Mouse (Mus musculus) heart, embryonic 10.5 days (tissue): ENCODE results near the gene Naga. TPM values are rescaled to one million over a fixed set of nuclear protein-coding genes. Genes with fewer than 3 reads are reported as not detected.

Experiments used
- DNase-seq: peaks from one replicate; pipeline ENCODE4 v3.0.0-alpha.2; 2017; ENCODE audit warnings: low spot score
- H3K27ac ChIP-seq: fragments of 300-500 bp; sonication (generic); 2 replicates; pipeline ENCODE4 v1.5.1; 2016; ENCODE audit warnings: mild to moderate bottlenecking
- H3K27me3 ChIP-seq: fragments of 300-500 bp; sonication (generic); 2 replicates; pipeline ENCODE4 v1.6.1; 2016; ENCODE audit warnings: mild to moderate bottlenecking; ENCODE audit not compliant: poor library complexity, insufficient read depth, severe bottlenecking
- H3K36me3 ChIP-seq: fragments of 300-500 bp; sonication (generic); 2 replicates; pipeline ENCODE4 v1.6.1; 2016; ENCODE audit warnings: mild to moderate bottlenecking, moderate library complexity
- H3K4me1 ChIP-seq: fragments of 300-500 bp; sonication (generic); 2 replicates; pipeline ENCODE4 v1.6.1; 2016; ENCODE audit warnings: mild to moderate bottlenecking
- H3K4me3 ChIP-seq: fragments of 300-500 bp; sonication (generic); 2 replicates; pipeline ENCODE4 v1.5.1; 2016; ENCODE audit warnings: mild to moderate bottlenecking, moderate library complexity
- H3K9me3 ChIP-seq: fragments of 300-500 bp; sonication (generic); 2 replicates; pipeline ENCODE4 v1.6.1; 2016; ENCODE audit warnings: mild to moderate bottlenecking, moderate library complexity
- WGBS: fragments of 180-500 bp; shearing (Covaris S2); methylation state at CpG from one replicate; pipeline ENCODE4 v1.1.7; 2016; 5-methylcytosine and 5-hydroxymethylcytosine counted together
- polyA plus RNA-seq: library from polyadenylated mRNA; unstranded; fragments of >200 nt; fragmentation: Nextera tagmentation; extraction: Ambion mirVana; gene quantifications from 2 replicates; pipeline ENCODE4 v1.2.1, GENCODE M21; 2016

Gene Naga
- polyA plus RNA-seq, 1 experiment from 2014 or later = 28.4 TPM

DNA sequence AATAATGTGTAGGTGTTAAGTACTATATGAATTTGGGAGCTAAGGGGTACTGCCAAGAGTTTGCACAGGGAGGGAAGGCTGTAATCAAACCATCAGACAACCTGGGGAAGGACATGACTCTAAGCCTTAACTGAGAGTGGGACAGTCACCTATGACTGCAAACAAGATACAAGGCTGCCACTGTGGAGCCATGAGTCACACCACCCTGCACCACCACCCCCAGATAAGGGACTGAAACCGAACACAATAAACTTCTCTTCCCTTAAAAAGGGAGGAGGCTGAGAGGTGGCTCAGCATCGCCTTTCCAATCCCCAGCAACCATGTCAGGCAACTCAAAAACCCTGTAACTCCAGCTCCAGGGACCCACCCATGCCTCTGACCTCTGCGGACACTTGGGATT lies 12.8 kb upstream of the Naga start:
- Histone ChIP-seq H3K36me3 (peaks cover 37% of the 10 kb centered on the region), H3K4me1 (peaks cover 40% of the 10 kb centered on the region), H3K4me3 (no peak overlapping the region), H3K27me3 (no peaks in the 10 kb centered on the region), H3K27ac (no peak overlapping the region), H3K9me3 (no peaks in the 10 kb centered on the region)
- no peak for DNase-seq
- 66% methylated on average over 3 of the region's 3 CpGs for WGBS

DNA sequence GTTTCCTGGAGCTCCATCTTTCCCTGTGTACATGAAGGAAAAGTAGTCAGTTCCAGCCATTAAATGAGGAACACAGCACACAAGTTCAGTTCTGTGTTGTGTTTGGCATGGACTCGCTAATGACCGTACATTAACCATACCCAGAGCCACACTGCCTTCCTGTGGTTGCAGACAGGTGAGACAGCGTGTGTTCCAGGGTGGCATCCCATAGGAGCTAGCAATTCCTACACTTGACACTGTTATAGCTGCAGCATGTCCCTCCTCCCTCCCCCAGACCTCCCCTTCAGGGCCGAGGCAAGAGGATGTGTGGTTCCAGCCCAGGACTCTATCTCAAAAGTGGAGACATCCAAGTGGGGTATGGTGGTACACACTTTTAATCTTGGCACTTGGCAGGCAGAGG lies 11.6 kb upstream of the Naga start:
- 89% methylated on average over 4 of the region's 4 CpGs for WGBS
- Histone ChIP-seq H3K27ac (no peak overlapping the region), H3K9me3 (no peaks in the 10 kb centered on the region), H3K27me3 (no peaks in the 10 kb centered on the region), H3K36me3 (peaks cover 37% of the 10 kb centered on the region), H3K4me3 (no peak overlapping the region), H3K4me1 (peaks cover 40% of the 10 kb centered on the region)
- DNase-seq = no peak

DNA sequence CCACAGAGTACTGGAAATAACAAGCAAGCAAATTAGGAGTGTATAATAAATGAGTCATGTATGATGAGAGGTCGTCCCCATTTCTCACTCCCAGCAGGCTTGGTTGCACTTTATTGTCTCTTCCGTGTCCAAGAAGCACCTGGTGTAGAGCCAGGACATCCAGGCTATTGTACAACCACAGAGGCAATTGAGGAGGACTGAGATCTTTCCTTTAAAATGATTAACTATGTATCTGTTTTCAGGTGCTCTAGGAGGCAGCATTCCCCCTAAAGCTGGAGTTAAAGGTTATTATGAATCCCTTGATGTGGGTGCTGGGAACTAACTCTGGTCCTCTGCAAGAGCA lies 10.2 kb upstream of the Naga start:
- 92% methylated on average over 2 of the region's 2 CpGs for WGBS
- no peaks in the 10 kb centered on the region for H3K27me3 ChIP-seq
- H3K27ac ChIP-seq = no peak overlapping the region
- H3K4me3 ChIP-seq = no peak overlapping the region
- peaks cover 36% of the 10 kb centered on the region for H3K4me1 ChIP-seq
- no peak for DNase-seq
- no peaks in the 10 kb centered on the region for H3K9me3 ChIP-seq
- H3K36me3 ChIP-seq = peaks cover 37% of the 10 kb centered on the region

DNA sequence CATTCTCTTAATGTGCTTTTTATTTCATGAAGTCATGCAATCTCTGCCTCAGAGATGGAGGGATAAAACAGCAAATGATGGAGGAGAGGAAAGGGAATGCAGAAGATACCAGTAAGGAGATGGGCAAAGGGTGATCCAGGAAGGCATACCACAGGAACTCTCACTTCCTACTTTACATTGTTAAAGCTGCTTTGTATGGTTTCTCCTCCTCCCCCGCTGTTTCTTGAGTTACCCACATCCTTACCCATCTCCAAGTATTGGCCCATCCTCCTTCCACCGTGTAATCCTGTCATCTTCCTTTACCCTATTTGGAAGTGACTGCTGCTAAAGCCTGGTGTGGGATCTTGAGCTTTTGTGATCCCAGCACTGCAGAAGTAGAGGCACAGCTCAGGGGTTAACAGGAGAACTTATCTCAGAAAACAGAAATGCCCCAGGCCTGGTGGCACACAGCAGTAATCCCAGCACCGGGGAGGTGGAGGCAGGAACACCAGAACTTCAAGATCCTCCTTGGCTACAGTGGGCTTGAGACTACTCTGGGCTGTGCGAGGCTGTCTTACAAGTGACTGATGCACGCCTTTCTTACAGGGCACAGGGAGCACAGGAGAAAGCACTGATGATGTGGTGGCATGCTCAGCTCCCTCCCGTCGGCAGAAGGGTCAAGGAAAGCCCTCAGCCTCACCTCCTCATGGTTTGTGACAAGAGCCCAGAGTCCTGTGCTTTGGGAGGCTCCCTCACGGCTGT lies 9.7 kb upstream of the Naga start:
- H3K9me3 ChIP-seq = no peaks in the 10 kb centered on the region
- H3K36me3 ChIP-seq = peaks cover 40% of the 10 kb centered on the region
- 85% methylated on average over 8 of the region's 8 CpGs for WGBS
- H3K4me1 ChIP-seq = peaks cover 37% of the 10 kb centered on the region
- H3K4me3 ChIP-seq = no peak overlapping the region
- H3K27ac ChIP-seq = 0 out of 2 replicates have a peak overlapping the region, but pooled peaks have one; percentile 10
- H3K27me3 ChIP-seq = no peaks in the 10 kb centered on the region
- DNase-seq = no peak

DNA sequence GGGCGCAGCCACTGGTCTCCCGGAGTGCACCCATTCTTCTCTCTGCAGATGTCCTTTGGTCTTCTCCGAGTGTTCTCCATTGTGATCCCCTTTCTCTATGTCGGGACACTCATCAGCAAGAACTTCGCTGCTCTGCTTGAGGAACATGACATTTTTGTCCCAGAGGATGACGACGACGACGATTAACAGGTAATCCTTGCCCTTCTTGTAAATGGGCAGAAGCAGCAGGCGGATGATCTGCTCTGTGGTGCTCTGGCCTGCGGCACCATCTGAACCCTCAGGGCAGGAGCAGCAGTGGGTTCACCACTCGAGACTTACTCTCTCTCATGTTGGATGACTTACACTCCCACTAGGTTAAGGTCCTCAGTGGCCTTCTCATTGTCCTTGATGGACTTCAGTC lies 9.1 kb upstream of the Naga start:
- peaks cover 43% of the 10 kb centered on the region for H3K36me3 ChIP-seq
- H3K27me3 ChIP-seq = no peaks in the 10 kb centered on the region
- H3K4me1 ChIP-seq = peaks cover 34% of the 10 kb centered on the region
- DNase-seq = peak; percentile 71
- WGBS = 89% methylated on average over 12 of the region's 12 CpGs
- H3K9me3 ChIP-seq = no peaks in the 10 kb centered on the region
- no peak overlapping the region for H3K27ac ChIP-seq
- no peak overlapping the region for H3K4me3 ChIP-seq

DNA sequence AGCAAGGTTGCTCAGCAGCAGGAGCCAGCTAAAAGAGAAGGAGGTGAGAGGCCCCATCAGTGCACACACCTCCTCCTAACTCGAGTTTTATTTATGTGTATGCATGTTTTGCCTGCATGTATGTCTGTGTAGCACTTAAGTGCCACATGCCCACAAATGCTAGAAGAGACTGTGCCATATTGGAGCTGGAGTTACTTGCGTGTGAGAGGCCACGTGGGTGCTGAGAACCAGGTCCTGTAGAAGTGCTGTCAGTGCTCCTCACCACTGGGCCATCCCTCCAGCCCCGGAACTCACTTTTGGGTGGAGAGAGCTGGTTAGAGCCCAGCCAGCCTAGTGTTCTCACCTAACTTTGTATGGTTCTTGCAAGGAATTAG lies 8.6 kb upstream of the Naga start:
- Histone ChIP-seq H3K27me3 (no peaks in the 10 kb centered on the region), H3K4me3 (peak overlapping the region; percentile 81), H3K9me3 (no peaks in the 10 kb centered on the region), H3K27ac (0 out of 2 replicates have a peak overlapping the region, but pooled peaks have one; percentile 98), H3K4me1 (peaks cover 30% of the 10 kb centered on the region), H3K36me3 (peaks cover 43% of the 10 kb centered on the region)
- 81% methylated on average over 4 of the region's 4 CpGs for WGBS
- DNase-seq = no peak

DNA sequence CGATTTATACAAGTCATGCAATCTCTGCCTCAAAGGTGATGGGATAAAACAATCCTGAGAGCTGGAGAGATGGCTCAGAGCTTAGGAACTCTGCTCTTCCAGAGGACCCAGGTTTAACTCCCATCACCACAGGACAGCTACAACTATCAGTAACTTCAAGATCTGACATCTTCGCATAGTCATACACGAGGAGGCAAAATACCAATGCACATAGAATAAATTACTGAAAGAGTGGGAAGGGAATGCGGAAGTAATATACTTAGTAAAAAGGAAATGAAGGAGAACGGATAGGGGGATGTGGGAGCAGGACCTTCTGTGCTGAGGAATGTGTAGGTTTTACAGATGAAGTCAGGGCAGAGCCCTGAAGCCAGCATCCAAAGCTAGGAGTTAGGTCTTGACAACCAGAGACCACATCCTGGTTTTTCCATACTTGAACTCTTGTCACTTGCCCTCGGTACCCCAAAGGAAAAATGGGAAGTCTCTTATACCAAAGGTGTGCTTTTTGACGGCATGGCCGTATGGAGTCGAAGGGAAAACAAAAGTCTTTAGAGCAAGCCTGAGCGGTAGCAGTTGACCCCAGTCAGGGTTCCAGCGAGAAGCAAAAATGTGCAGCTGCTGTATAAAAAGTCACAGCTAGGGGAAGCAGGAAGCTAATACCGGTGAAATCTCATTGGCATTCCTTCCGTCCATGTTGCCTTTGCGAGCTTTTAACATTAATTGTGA lies 8.0 kb upstream of the Naga start:
- Histone ChIP-seq H3K36me3 (peaks cover 43% of the 10 kb centered on the region), H3K9me3 (no peaks in the 10 kb centered on the region), H3K4me1 (peaks cover 30% of the 10 kb centered on the region), H3K27ac (peak overlapping the region; percentile 98), H3K27me3 (no peaks in the 10 kb centered on the region), H3K4me3 (peak overlapping the region; percentile 81)
- 63% methylated on average over 14 of the region's 14 CpGs for WGBS
- no peak for DNase-seq

DNA sequence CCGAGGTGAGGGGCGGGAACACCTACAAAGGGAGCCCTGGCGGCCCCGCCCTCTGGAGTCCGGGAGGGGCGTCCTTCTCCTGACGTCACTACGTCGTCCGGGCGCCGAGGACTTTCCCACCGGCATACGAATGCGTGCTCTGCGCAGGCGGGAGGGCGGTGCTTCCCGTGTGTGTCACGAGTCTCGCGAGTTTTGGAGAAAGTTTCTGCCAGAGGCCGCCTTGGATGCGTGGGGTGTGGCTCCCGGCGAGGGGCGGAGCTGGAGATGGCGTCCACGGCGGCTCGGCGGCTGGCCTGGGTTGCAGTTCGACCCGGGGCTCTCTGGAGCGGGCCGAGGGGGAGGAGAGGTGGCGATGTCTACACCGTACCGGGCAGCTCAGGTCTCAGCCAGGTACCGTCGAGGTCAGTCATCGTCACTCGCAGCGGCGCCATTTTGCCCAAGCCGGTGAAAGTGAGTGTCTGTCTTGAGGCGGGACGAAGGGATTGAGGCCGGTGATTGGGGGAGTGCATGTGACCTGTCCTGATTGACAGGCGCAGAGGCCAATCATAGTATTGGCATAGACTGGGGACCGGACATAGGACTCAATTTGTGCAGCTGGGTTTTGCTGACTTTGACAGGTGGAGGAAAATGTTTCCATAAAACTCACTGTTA lies 7.2 kb upstream of the Naga start:
- under 1% methylated on average over 51 of the region's 51 CpGs for WGBS
- Histone ChIP-seq H3K4me1 (peaks cover 34% of the 10 kb centered on the region), H3K4me3 (peak overlapping the region; percentile 81), H3K27ac (peak overlapping the region; percentile 98), H3K9me3 (no peaks in the 10 kb centered on the region), H3K27me3 (no peaks in the 10 kb centered on the region), H3K36me3 (peaks cover 39% of the 10 kb centered on the region)
- DNase-seq = peak; percentile 99

DNA sequence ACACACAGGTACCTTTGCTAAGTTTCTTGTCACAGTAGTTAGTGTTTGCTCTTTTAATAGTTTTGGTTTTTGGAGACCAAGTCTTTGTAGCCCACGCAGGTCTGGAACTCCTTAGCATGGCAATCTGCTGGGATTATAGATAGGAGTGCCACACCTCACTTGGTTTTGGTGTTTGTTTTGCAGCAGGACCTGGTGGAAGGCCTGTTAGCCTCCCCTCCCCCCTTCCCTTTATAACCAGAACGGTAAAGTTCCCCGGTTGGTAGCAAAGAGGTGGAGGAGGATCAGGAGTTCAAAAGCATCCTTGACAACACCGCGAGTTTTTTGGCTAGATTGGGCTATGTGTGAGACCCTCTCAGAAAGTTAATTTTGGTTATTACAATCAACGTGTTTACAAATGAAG lies 6.2 kb upstream of the Naga start:
- peak; percentile 70 for DNase-seq
- H3K4me1 ChIP-seq = peaks cover 41% of the 10 kb centered on the region
- peaks cover 30% of the 10 kb centered on the region for H3K36me3 ChIP-seq
- WGBS = 79% methylated on average over 6 of the region's 6 CpGs
- H3K9me3 ChIP-seq = no peaks in the 10 kb centered on the region
- no peak overlapping the region for H3K4me3 ChIP-seq
- H3K27ac ChIP-seq = peak overlapping the region; percentile 9; the same call in 1 of the 2 replicates
- H3K27me3 ChIP-seq = peaks cover 6% of the 10 kb centered on the region

DNA sequence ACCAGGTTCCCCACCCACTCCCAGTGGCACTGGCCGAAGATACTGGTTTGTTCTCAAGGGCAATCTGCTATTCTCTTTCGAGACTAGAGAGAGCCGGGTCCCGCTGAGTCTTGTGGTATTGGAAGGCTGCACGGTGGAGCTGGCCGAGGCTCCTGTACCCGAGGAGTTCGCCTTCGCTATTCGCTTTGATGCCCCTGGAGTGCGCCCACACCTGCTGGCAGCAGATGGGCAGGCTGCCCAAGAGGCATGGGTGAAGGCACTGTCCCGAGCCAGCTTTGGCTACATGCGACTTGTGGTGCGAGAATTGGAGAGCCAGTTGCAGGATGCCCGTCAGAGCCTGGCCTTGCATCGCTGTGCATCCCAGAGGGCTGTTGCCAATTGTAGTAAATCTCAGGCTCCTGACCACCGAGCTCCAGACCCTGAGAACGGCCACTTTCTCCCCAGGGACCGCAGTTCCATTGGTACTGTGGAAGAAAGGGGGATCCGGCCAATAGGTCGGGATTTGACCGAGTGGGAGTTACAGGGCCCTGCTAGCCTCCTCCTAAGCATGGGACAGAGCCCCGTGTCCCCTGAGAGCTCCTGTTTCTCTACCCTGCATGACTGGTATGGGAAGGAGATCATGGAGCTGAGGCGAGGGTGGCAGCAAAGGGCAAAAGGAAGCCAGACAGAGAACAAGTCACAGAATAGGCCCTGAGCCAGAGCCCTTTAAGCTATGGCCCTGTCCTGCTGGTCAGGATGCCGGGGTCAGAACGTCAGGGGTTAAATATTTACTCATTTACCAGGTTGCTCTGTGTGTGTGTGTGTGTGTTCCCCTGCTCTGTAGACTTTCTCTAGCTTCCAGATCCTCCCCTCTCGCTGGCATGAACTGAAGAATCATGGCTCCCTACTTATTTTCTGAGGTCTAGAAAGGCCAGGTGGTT lies 4.9 kb upstream of the Naga start:
- 90% methylated on average over 27 of the region's 27 CpGs for WGBS
- peaks cover 6% of the 10 kb centered on the region for H3K27me3 ChIP-seq
- H3K4me1 ChIP-seq = peaks cover 48% of the 10 kb centered on the region
- H3K27ac ChIP-seq = peak overlapping the region; percentile 9; the same call in 1 of the 2 replicates
- no peaks in the 10 kb centered on the region for H3K9me3 ChIP-seq
- H3K36me3 ChIP-seq = peaks cover 16% of the 10 kb centered on the region
- DNase-seq = peak; percentile 73
- H3K4me3 ChIP-seq = no peak overlapping the region

DNA sequence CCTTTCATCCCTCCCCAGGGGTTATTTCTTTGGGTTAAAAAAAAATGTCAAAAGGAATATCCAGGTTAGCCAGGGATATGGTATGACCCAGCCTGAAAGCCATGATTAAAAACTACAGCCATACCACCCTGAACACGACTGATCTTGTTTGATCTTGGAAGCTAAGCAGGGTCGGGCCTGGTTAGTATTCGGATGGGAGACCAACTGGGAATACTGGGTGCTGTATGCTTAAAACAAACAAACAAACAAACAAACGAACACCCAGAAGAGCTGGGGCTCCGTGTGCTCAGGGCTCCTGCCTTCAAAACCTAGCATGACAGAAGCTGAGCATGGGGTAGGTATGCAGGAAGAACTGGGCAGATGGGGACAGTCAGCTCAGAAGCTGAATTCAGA lies 3.8 kb upstream of the Naga start:
- peaks cover 52% of the 10 kb centered on the region for H3K4me1 ChIP-seq
- peaks cover 6% of the 10 kb centered on the region for H3K27me3 ChIP-seq
- peak overlapping the region; percentile 91 for H3K27ac ChIP-seq
- H3K9me3 ChIP-seq = no peaks in the 10 kb centered on the region
- DNase-seq = peak; percentile 71
- peak overlapping the region; percentile 62; the same call in 1 of the 2 replicates for H3K4me3 ChIP-seq
- 78% methylated on average over 5 of the region's 5 CpGs for WGBS
- H3K36me3 ChIP-seq = peaks cover 7% of the 10 kb centered on the region; the same call in 1 of the 2 replicates
